Mouse (Mus musculus) heart, postnatal 0 days (tissue): Measurements from ENCODE around the gene Gcnt4. TPM values are rescaled to one million over a fixed set of nuclear protein-coding genes. Genes with fewer than 3 reads are reported as not detected.

Experiments
- ATAC-seq: fragments of 200-750 bp; cut with Nextera tagmentation; 2 replicates; pipeline ENCODE4 v1.8.0; 2017; ENCODE audit warnings: low read depth, moderate number of reproducible peaks, moderate library complexity; ENCODE audit not compliant: insufficient read depth
- DNase-seq: peaks from one replicate; pipeline ENCODE4 v3.0.0-alpha.2; 2016; ENCODE audit warnings: low spot score
- H3K27ac ChIP-seq: fragments of 300-500 bp; sonication (generic); 2 replicates; pipeline ENCODE4 v1.5.1; 2014; ENCODE audit warnings: low read depth, mild to moderate bottlenecking
- H3K27me3 ChIP-seq: fragments of 300-500 bp; sonication (generic); 2 replicates; pipeline ENCODE4 v1.6.1; 2014; ENCODE audit warnings: low read length, mixed read lengths; ENCODE audit not compliant: control insufficient read depth, insufficient read depth
- H3K36me3 ChIP-seq: fragments of 300-500 bp; sonication (generic); replicated peaks from 2 replicates; pipeline ENCODE4 v1.6.1; 2014; ENCODE audit warnings: low read length, mixed read lengths; ENCODE audit not compliant: control insufficient read depth, insufficient read depth
- H3K4me1 ChIP-seq: fragments of 300-500 bp; sonication (generic); 2 replicates; pipeline ENCODE4 v1.6.1; 2014; ENCODE audit warnings: antibody characterized with exemption; ENCODE audit not compliant: control insufficient read depth, insufficient read depth
- H3K4me2 ChIP-seq: fragments of 300-500 bp; sonication (generic); 2 replicates; pipeline ENCODE4 v1.6.1; 2014; ENCODE audit warnings: low read depth, mild to moderate bottlenecking, low read length, moderate library complexity
- H3K4me3 ChIP-seq: fragments of 300-500 bp; sonication (generic); 2 replicates; pipeline ENCODE4 v1.5.1; 2014; ENCODE audit warnings: low read depth, low read length
- H3K9ac ChIP-seq: fragments of 300-500 bp; sonication (generic); replicated peaks from 2 replicates; pipeline ENCODE4 v1.6.1; 2014; ENCODE audit warnings: low read depth, low read length, mixed read lengths
- H3K9me3 ChIP-seq: fragments of 300-500 bp; sonication (generic); replicated peaks from 2 replicates; pipeline ENCODE4 v1.6.1; 2016; ENCODE audit warnings: low read length; ENCODE audit not compliant: control insufficient read depth
- CTCF ChIP-seq: IDR thresholded peaks from 2 replicates; pipeline ENCODE4 v1.5.1; 2016; ENCODE audit warnings: antibody characterized with exemption, control low read depth, low read depth
- EP300 ChIP-seq: IDR thresholded peaks from 2 replicates; pipeline ENCODE4 v1.6.1; 2016; ENCODE audit warnings: antibody characterized with exemption, low read depth
- WGBS: fragments of 180-500 bp; shearing (Covaris S2); extraction: QIAGEN DNeasy Blood & Tissue Kit; methylation state at CpG from one replicate; pipeline ENCODE4 v1.1.7; 2014; 5-methylcytosine and 5-hydroxymethylcytosine counted together
- polyA plus RNA-seq: library from polyadenylated mRNA; unstranded; fragments of >200 nt; fragmentation: Nextera tagmentation; extraction: Ambion mirVana; gene quantifications from 2 replicates; pipeline ENCODE4 v1.2.1, GENCODE M21; 2015
- total RNA-seq: library from RNA; depleted of rRNA; stranded (reverse); fragments of >200 nt; gene quantifications from 2 replicates; pipeline ENCODE4 v1.2.3, GENCODE M21; 2014; ENCODE audit warnings: low replicate concordance

Gene Gcnt4
- total and polyA plus RNA-seq, 2 experiments from 2014 or later = 0.10 TPM; not detected in 1

- 29% methylated on average over 12 of the region's 12 CpGs for WGBS
- H3K27ac ChIP-seq = no peak overlapping the region
- no peak overlapping the region for H3K4me2 ChIP-seq
- no peaks in the 10 kb centered on the region; the same call in 1 of the 2 replicates for H3K4me1 ChIP-seq
- H3K4me3 ChIP-seq = no peak overlapping the region
- TF ChIP-seq EP300 (no peak), CTCF (no peak)
- H3K9ac ChIP-seq = no peak overlapping the region
- ATAC-seq (no peak), DNase-seq (no peak)
- H3K9me3 ChIP-seq = no peaks in the 10 kb centered on the region
- H3K36me3 ChIP-seq = no peaks in the 10 kb centered on the region
- no peaks in the 10 kb centered on the region for H3K27me3 ChIP-seq
Measured at GRCm38 (mm10) chr13:96985599-96986275, 61.2 kb downstream of the Gcnt4 start.

GRCm38 (mm10) chr13:96989129-96989528 lies 64.6 kb downstream of the Gcnt4 start:
- Histone ChIP-seq H3K4me3 (no peak overlapping the region), H3K27ac (no peak overlapping the region), H3K36me3 (no peaks in the 10 kb centered on the region), H3K4me2 (no peak overlapping the region), H3K9me3 (no peaks in the 10 kb centered on the region), H3K9ac (no peak overlapping the region), H3K27me3 (no peaks in the 10 kb centered on the region), H3K4me1 (no peaks in the 10 kb centered on the region; the same call in 1 of the 2 replicates)
- WGBS = 73% methylated on average over 16 of the region's 16 CpGs
- no peak for DNase-seq
- no peak for TF ChIP-seq CTCF
- TF ChIP-seq EP300 = no peak
- no peak for ATAC-seq

- TF ChIP-seq CTCF (no peak), EP300 (no peak)
- 83% methylated on average over 3 of the region's 3 CpGs for WGBS
- no peaks in the 10 kb centered on the region; the same call in 1 of the 2 replicates for H3K4me1 ChIP-seq
- no peaks in the 10 kb centered on the region for H3K36me3 ChIP-seq
- no peak overlapping the region for H3K27ac ChIP-seq
- no peaks in the 10 kb centered on the region for H3K27me3 ChIP-seq
- no peak overlapping the region for H3K9ac ChIP-seq
- no peak for ATAC-seq
- H3K4me2 ChIP-seq = no peak overlapping the region
- no peaks in the 10 kb centered on the region for H3K9me3 ChIP-seq
- no peak overlapping the region for H3K4me3 ChIP-seq
- no peak for DNase-seq
Measured at GRCm38 (mm10) chr13:96990045-96990444, 65.6 kb downstream of the Gcnt4 start.

- ATAC-seq (no peak), DNase-seq (no peak)
- Histone ChIP-seq H3K9me3 (no peaks in the 10 kb centered on the region), H3K27ac (no peak overlapping the region), H3K36me3 (no peaks in the 10 kb centered on the region), H3K9ac (no peak overlapping the region), H3K4me1 (no peaks in the 10 kb centered on the region; the same call in 1 of the 2 replicates), H3K4me3 (no peak overlapping the region), H3K27me3 (no peaks in the 10 kb centered on the region), H3K4me2 (no peak overlapping the region)
- TF ChIP-seq CTCF (no peak), EP300 (no peak)
- 79% methylated on average over 14 of the region's 14 CpGs for WGBS
Measured at GRCm38 (mm10) chr13:96990561-96991265, 66.2 kb downstream of the Gcnt4 start.

GRCm38 (mm10) chr13:96993291-96993989 lies 69.0 kb downstream of the Gcnt4 start:
- Histone ChIP-seq H3K4me1 (no peaks in the 10 kb centered on the region), H3K4me3 (no peak overlapping the region), H3K27me3 (no peaks in the 10 kb centered on the region), H3K27ac (no peak overlapping the region), H3K36me3 (no peaks in the 10 kb centered on the region), H3K9me3 (no peaks in the 10 kb centered on the region), H3K9ac (no peak overlapping the region), H3K4me2 (no peak overlapping the region)
- DNase-seq = no peak
- WGBS = 55% methylated on average over 8 of the region's 8 CpGs
- no peak for TF ChIP-seq EP300
- no peak for TF ChIP-seq CTCF
- ATAC-seq = no peak
